Mouse (Mus musculus): ENCODE results near the gene Dbndd1. TPM values are rescaled to one million over a fixed set of nuclear protein-coding genes. Genes with fewer than 3 reads are reported as not detected.
A peak's percentile ranks its signal among the peaks of the same experiment; 100 is the strongest.

Dbndd1 gene
- polyA plus RNA-seq, 1 experiment from 2014 or later, result 97.2 TPM

DNA sequence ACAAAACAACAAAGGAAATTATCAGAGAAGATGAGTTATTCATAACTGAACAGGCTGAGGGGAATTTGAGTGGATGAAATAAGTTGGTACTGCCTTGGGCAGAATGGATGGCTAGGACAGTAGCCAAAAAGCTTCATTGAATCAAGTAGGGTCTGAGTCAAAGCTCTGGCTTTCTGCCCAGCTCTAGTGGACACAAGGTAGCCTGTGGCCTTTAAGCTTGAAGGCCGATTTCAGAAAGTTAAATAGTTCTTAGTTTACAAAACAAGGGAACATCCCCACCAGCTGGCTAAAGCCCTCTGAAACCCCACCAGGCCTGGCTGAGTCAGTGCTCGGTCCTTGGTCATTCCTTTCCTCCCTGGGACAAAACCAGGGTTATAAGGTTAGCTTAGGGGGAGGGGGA is 1.3 kb upstream of the Dbndd1 start:
- Histone ChIP-seq H3K9ac (replicated peaks; ENCODE audit: low read depth, low read length) (no peak overlapping the region), H3K27me3 (replicated peaks; ENCODE audit: control insufficient read depth, insufficient read depth, low read length) (no peaks in the 10 kb centered on the region), H3K4me3 (replicated peaks; ENCODE audit: low read length) (no peak overlapping the region), H3K36me3 (ENCODE audit: control insufficient read depth, insufficient read depth) (no peaks in the 10 kb centered on the region; the same call in 1 of the 2 replicates), H3K4me2 (ENCODE audit: low read length) (no peak overlapping the region), H3K27ac (ENCODE audit: low read length) (no peak overlapping the region), H3K4me1 (replicated peaks; ENCODE audit: control insufficient read depth, insufficient read depth, low read length) (peaks cover 40% of the 10 kb centered on the region), H3K9me3 (ENCODE audit: control insufficient read depth, low read length) (no peaks in the 10 kb centered on the region)
- WGBS, result 24% methylated on average over 2 of the region's 2 CpGs
- no peak for ATAC-seq

DNA sequence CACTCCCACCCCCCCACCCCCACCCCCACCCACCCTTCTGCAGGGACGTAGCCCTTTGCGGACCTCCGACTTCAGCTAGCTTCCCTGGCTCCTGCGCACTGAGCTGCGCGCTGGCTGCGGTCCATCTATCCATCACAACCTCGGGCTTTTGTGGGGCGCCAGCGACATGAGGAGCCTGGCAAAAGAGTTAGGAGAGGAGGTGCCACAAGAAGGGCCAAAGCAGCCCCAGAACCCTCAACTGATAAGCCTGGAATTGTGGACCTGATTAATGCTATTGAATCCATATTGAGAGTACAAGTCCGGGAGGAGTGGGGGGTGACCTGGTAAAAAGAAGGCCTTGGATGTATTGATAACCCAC is 256 bp upstream of the Dbndd1 start:
- Histone ChIP-seq H3K9me3 (ENCODE audit: control insufficient read depth, low read length) (no peaks in the 10 kb centered on the region), H3K4me1 (replicated peaks; ENCODE audit: control insufficient read depth, insufficient read depth, low read length) (peaks cover 38% of the 10 kb centered on the region), H3K36me3 (ENCODE audit: control insufficient read depth, insufficient read depth) (no peaks in the 10 kb centered on the region), H3K27me3 (replicated peaks; ENCODE audit: control insufficient read depth, insufficient read depth, low read length) (no peaks in the 10 kb centered on the region), H3K27ac (ENCODE audit: low read length) (peak overlapping the region; percentile 53; the same call in 1 of the 2 replicates), H3K4me3 (replicated peaks; ENCODE audit: low read length) (peak overlapping the region; percentile 97), H3K4me2 (ENCODE audit: low read length) (peak overlapping the region; percentile 90), H3K9ac (replicated peaks; ENCODE audit: low read depth, low read length) (peak overlapping the region; percentile 98)
- no peak for ATAC-seq
- 0% methylated on average over 11 of the region's 11 CpGs for whole genome bisulfite sequencing

DNA sequence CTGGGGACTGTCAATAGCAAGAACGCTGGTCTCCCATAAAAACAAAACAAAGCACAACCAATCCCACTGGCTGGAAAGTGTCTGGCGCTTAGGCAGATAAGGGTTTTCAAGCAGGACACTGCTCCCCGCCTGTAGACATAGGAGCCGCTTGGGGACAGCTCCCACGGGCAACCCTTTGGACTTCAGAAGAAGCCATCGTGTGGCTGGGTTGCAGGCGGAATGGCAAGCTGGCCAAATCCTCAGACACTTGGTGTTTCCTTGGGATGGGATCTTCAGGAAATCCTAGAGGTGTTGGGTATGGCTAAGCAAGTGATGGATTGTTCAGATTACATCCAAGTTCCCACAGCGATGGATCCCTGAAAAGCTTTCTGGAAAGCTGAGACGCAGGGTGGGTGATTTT is 1.1 kb downstream of the Dbndd1 start:
- H3K4me3 ChIP-seq (replicated peaks; ENCODE audit: low read length), result peak overlapping the region; percentile 97
- no peaks in the 10 kb centered on the region for H3K27me3 ChIP-seq (replicated peaks; ENCODE audit: control insufficient read depth, insufficient read depth, low read length)
- ATAC-seq, result no peak
- peak overlapping the region; percentile 98 for H3K9ac ChIP-seq (replicated peaks; ENCODE audit: low read depth, low read length)
- peaks cover 1% of the 10 kb centered on the region; the same call in 1 of the 2 replicates for H3K36me3 ChIP-seq (ENCODE audit: control insufficient read depth, insufficient read depth)
- H3K4me2 ChIP-seq (ENCODE audit: low read length), result peak overlapping the region; percentile 90
- peak overlapping the region; percentile 93 for H3K27ac ChIP-seq (ENCODE audit: low read length)
- no peaks in the 10 kb centered on the region for H3K9me3 ChIP-seq (ENCODE audit: control insufficient read depth, low read length)
- WGBS, result 2% methylated on average over 9 of the region's 9 CpGs
- H3K4me1 ChIP-seq (replicated peaks; ENCODE audit: control insufficient read depth, insufficient read depth, low read length), result peaks cover 27% of the 10 kb centered on the region

DNA sequence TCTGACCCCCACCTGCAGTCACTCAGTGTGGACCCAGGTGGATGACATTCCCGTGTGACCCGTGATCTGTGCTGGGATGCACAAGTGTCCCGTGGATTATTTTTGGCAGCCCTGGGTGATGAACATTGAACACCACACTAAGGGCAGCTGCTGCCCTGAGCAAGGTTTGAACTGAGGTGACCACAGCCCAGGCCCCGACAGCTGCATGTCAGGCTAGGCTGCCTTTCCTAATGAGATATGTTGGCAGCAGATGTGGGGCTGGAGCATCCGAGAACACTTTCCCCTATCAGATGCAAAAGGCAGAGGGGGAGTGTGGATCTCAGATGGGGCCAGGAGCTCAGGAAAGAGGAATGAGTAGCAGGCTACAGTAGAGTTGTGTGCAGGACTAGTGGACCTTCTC is 4.4 kb downstream of the Dbndd1 start:
- Histone ChIP-seq H3K4me2 (ENCODE audit: low read length) (no peak overlapping the region), H3K4me1 (replicated peaks; ENCODE audit: control insufficient read depth, insufficient read depth, low read length) (peaks cover 21% of the 10 kb centered on the region), H3K4me3 (replicated peaks; ENCODE audit: low read length) (no peak overlapping the region), H3K9me3 (ENCODE audit: control insufficient read depth, low read length) (no peaks in the 10 kb centered on the region), H3K27ac (ENCODE audit: low read length) (no peak overlapping the region), H3K27me3 (replicated peaks; ENCODE audit: control insufficient read depth, insufficient read depth, low read length) (no peaks in the 10 kb centered on the region), H3K9ac (replicated peaks; ENCODE audit: low read depth, low read length) (no peak overlapping the region), H3K36me3 (ENCODE audit: control insufficient read depth, insufficient read depth) (peaks cover 20% of the 10 kb centered on the region)
- ATAC-seq, result no peak
- 80% methylated on average over 5 of the region's 5 CpGs for WGBS

DNA sequence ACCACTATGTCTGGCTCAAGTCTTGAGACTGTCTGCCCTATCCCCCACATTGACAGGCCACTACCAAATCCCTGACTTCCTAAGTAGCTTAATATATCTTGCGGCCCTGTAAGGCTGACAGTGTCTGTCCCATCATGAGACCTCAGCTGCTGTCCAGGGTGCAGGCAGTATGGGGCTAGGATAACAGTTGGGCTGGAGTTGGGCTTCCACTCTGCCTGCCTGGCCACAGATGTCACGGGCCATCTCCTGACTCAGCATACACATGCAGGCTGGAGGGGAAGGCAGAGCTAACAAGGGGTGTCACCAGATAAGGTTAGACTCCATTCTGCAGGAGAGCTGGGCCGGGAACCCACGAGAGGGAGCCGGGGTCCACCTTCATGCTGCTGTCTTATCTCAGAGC is 8.1 kb downstream of the Dbndd1 start:
- Histone ChIP-seq H3K27ac (ENCODE audit: low read length) (no peak overlapping the region), H3K4me3 (replicated peaks; ENCODE audit: low read length) (no peak overlapping the region), H3K4me1 (replicated peaks; ENCODE audit: control insufficient read depth, insufficient read depth, low read length) (no peaks in the 10 kb centered on the region), H3K27me3 (replicated peaks; ENCODE audit: control insufficient read depth, insufficient read depth, low read length) (no peaks in the 10 kb centered on the region), H3K9ac (replicated peaks; ENCODE audit: low read depth, low read length) (no peak overlapping the region), H3K9me3 (ENCODE audit: control insufficient read depth, low read length) (no peaks in the 10 kb centered on the region), H3K36me3 (ENCODE audit: control insufficient read depth, insufficient read depth) (peaks cover 46% of the 10 kb centered on the region), H3K4me2 (ENCODE audit: low read length) (no peak overlapping the region)
- 94% methylated on average over 5 of the region's 5 CpGs for WGBS
- ATAC-seq, result no peak

DNA sequence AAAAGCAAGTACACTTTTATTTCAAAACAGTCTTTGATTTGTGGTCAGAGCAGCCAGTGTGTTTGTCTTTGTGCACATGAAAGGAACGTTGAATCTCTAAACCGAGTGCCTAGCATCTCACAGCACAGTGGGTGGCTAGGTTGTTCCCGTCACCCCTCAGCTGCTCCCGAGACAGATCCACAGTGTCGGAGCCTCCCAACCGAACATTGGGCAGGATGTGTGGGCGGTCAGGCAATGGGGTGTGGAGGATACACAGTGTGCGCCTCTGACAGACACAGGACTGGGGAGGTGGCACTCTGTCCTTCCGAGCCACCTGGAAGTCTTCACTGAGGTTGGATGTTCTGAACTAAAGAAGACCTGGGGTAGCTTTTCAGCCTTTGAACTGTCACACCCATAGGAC is 9.6 kb downstream of the Dbndd1 start:
- H3K4me2 ChIP-seq (ENCODE audit: low read length), result no peak overlapping the region
- 90% methylated on average over 9 of the region's 9 CpGs for WGBS
- no peak overlapping the region for H3K4me3 ChIP-seq (replicated peaks; ENCODE audit: low read length)
- no peak for ATAC-seq
- peaks cover 58% of the 10 kb centered on the region for H3K36me3 ChIP-seq (ENCODE audit: control insufficient read depth, insufficient read depth)
- H3K4me1 ChIP-seq (replicated peaks; ENCODE audit: control insufficient read depth, insufficient read depth, low read length), result no peaks in the 10 kb centered on the region
- no peak overlapping the region for H3K27ac ChIP-seq (ENCODE audit: low read length)
- no peaks in the 10 kb centered on the region for H3K27me3 ChIP-seq (replicated peaks; ENCODE audit: control insufficient read depth, insufficient read depth, low read length)
- H3K9me3 ChIP-seq (ENCODE audit: control insufficient read depth, low read length), result no peaks in the 10 kb centered on the region
- H3K9ac ChIP-seq (replicated peaks; ENCODE audit: low read depth, low read length), result no peak overlapping the region

DNA sequence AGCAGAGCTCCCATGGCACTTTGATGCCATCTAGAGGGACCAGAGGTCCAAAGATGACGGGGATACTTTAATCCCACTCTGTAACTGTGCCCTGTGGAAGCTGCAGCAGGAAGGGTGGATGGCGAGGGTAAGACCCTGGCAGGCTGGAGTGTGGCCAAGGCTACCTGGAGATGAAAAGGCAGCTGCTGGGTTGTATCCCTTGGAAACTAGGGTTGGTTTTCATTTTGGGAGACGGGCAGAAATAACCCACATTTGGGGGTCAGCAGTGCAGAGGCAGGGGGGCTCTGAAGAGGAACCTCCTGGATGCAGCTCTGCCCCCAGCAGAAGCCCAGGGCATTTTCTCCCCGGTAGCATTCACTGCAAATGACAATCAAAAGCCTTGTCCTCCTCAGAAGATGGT is 10.0 kb downstream of the Dbndd1 start:
- H3K4me2 ChIP-seq (ENCODE audit: low read length), result no peak overlapping the region
- H3K27ac ChIP-seq (ENCODE audit: low read length), result no peak overlapping the region
- H3K27me3 ChIP-seq (replicated peaks; ENCODE audit: control insufficient read depth, insufficient read depth, low read length), result no peaks in the 10 kb centered on the region
- H3K4me3 ChIP-seq (replicated peaks; ENCODE audit: low read length), result no peak overlapping the region
- H3K9me3 ChIP-seq (ENCODE audit: control insufficient read depth, low read length), result no peaks in the 10 kb centered on the region
- peaks cover 58% of the 10 kb centered on the region for H3K36me3 ChIP-seq (ENCODE audit: control insufficient read depth, insufficient read depth)
- WGBS, result 88% methylated on average over 4 of the region's 4 CpGs
- ATAC-seq, result no peak
- no peaks in the 10 kb centered on the region for H3K4me1 ChIP-seq (replicated peaks; ENCODE audit: control insufficient read depth, insufficient read depth, low read length)
- no peak overlapping the region for H3K9ac ChIP-seq (replicated peaks; ENCODE audit: low read depth, low read length)

DNA sequence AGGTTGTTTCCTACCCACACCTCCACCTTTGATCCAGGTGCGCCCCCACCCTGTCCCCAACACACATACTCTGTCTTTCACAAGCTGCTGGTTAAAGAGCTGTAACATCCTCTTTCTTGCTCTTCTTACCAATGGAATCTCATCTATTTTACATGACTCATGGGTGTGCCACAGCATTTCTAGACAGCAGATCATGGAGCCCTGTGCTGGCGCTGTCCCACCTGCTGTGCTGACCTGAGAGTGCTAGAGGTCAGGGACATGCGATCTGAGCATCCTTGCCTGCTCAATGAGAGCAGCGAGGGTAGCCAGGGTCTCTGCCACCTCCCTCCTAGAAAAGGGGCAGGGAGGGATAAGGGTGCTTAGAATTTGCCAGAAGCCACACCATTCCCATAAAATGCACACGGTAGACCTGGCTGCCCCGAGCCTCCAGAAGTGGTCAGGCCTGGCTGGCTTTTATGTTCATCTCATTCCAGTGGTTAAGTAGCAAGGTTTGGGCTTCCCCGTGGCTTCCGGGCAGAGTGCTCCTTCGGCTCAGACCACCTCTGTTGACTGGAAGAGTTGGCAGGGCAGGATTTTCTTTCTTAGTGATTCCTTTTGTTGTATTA is 10.6 kb downstream of the Dbndd1 start:
- Histone ChIP-seq H3K4me1 (replicated peaks; ENCODE audit: control insufficient read depth, insufficient read depth, low read length) (no peaks in the 10 kb centered on the region), H3K27ac (ENCODE audit: low read length) (no peak overlapping the region), H3K27me3 (replicated peaks; ENCODE audit: control insufficient read depth, insufficient read depth, low read length) (no peaks in the 10 kb centered on the region), H3K36me3 (ENCODE audit: control insufficient read depth, insufficient read depth) (peaks cover 58% of the 10 kb centered on the region), H3K4me3 (replicated peaks; ENCODE audit: low read length) (no peak overlapping the region), H3K4me2 (ENCODE audit: low read length) (no peak overlapping the region), H3K9ac (replicated peaks; ENCODE audit: low read depth, low read length) (no peak overlapping the region), H3K9me3 (ENCODE audit: control insufficient read depth, low read length) (no peaks in the 10 kb centered on the region)
- no peak for ATAC-seq
- WGBS, result 94% methylated on average over 9 of the region's 9 CpGs

DNA sequence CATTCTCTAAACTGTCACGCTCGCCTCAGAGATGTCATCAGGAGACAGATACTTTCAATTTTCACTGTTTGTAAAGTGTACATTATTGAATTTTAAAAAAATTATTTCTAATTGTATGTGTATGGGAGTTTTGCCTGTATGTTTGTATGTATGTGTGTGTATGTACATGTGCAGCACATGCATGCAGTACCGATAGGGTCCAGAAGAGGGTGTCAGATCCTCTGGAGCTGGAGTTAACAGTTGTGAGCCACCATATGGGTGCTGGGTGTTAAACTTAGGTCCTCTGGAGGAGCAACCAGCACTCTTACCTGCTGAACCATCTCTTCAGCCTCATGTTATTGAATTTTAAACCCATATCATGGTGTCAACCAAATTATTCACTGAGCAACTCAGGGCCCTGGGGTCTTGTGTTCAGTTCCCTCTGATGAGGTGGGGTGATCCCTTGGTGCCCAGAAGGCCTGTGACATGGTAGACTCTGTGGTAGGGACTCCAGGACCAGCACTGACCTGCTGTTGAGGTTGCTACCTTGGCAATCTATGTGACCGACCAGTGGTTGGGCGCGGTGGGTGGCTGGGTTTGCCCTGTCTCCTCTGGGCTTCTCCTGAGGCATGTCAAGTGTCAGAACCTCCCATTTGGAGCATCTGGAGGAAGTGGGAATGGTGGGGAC is 11.3 kb downstream of the Dbndd1 start:
- Histone ChIP-seq H3K27me3 (replicated peaks; ENCODE audit: control insufficient read depth, insufficient read depth, low read length) (no peaks in the 10 kb centered on the region), H3K36me3 (ENCODE audit: control insufficient read depth, insufficient read depth) (peaks cover 56% of the 10 kb centered on the region), H3K4me2 (ENCODE audit: low read length) (no peak overlapping the region), H3K9ac (replicated peaks; ENCODE audit: low read depth, low read length) (no peak overlapping the region), H3K4me1 (replicated peaks; ENCODE audit: control insufficient read depth, insufficient read depth, low read length) (no peaks in the 10 kb centered on the region), H3K4me3 (replicated peaks; ENCODE audit: low read length) (no peak overlapping the region), H3K27ac (ENCODE audit: low read length) (no peak overlapping the region), H3K9me3 (ENCODE audit: control insufficient read depth, low read length) (no peaks in the 10 kb centered on the region)
- WGBS, result 99% methylated on average over 6 of the region's 6 CpGs
- no peak for ATAC-seq
